Mouse (Mus musculus): ENCODE measurements around the gene Rpusd4. TPM values are rescaled to one million over a fixed set of nuclear protein-coding genes. Genes with fewer than 3 reads are reported as not detected.

Rpusd4 gene
- total RNA-seq (2021) = 10 to 100 TPM; 17.8 to 18.7 TPM
- long read RNA-seq, experiment 1, transcript Rpusd4-201 (7 exons, 1,821 nt) = major isoform, 8 of 9 reads
- long read RNA-seq, experiment 1, partial matches to known transcripts = 1 of 9 reads
- long read RNA-seq, experiment 1, other reads (novel, unspliced or antisense) = 0 of 9 reads
- long read RNA-seq, experiment 2, transcript Rpusd4-201 (7 exons, 1,821 nt) = major isoform, 20 of 25 reads
- long read RNA-seq, experiment 2, partial matches to known transcripts = 0 of 25 reads
- long read RNA-seq, experiment 2, other reads (novel, unspliced or antisense) = 5 of 25 reads

- DNase-seq (ENCODE audit: low spot score in 2 of 2) = peak; percentile 77 to 79
Observed at GRCm38 (mm10) chr9:35267146-35267975, at the start of gene Rpusd4, which contains the start of gene Fam118b. Gene Rpusd4, plus strand, starts transcription at chr9:35267865. Gene Fam118b, minus strand, starts transcription at chr9:35267805.

GRCm38 (mm10) chr9:35217963-35218362 is 49.7 kb upstream of the Rpusd4 start:
- DNase-seq (ENCODE audit: low spot score in 2 of 2) = no peak

- DNase-seq (ENCODE audit: low spot score in 2 of 2) = no peak
Observed at GRCm38 (mm10) chr9:35223466-35223865, 44.2 kb upstream of the Rpusd4 start.

GRCm38 (mm10) chr9:35228671-35229070 is 39.0 kb upstream of the Rpusd4 start:
- DNase-seq (ENCODE audit: low spot score in 2 of 2) = no peak

GRCm38 (mm10) chr9:35235996-35236395 is 31.7 kb upstream of the Rpusd4 start:
- no peak for DNase-seq (ENCODE audit: low spot score in 2 of 2)

GRCm38 (mm10) chr9:35238371-35238770 is 29.3 kb upstream of the Rpusd4 start:
- DNase-seq (ENCODE audit: low spot score in 2 of 2) = no peak

GRCm38 (mm10) chr9:35238915-35239571 is 28.6 kb upstream of the Rpusd4 start:
- no peak for DNase-seq (ENCODE audit: low spot score in 2 of 2)

- no peak for DNase-seq (ENCODE audit: low spot score in 2 of 2)
Observed at GRCm38 (mm10) chr9:35239734-35240133, 27.9 kb upstream of the Rpusd4 start.

- DNase-seq (ENCODE audit: low spot score in 2 of 2) = no peak
Observed at GRCm38 (mm10) chr9:35247405-35247804, 20.3 kb upstream of the Rpusd4 start.

GRCm38 (mm10) chr9:35249476-35249875 is 18.2 kb upstream of the Rpusd4 start:
- no peak for DNase-seq (ENCODE audit: low spot score in 2 of 2)

- no peak for DNase-seq (ENCODE audit: low spot score in 2 of 2)
Observed at GRCm38 (mm10) chr9:35257365-35257764, 10.3 kb upstream of the Rpusd4 start.

GRCm38 (mm10) chr9:35262418-35262817 is 5.2 kb upstream of the Rpusd4 start:
- no peak for DNase-seq (ENCODE audit: low spot score in 2 of 2)

GRCm38 (mm10) chr9:35263431-35263830 is 4.2 kb upstream of the Rpusd4 start:
- DNase-seq (ENCODE audit: low spot score in 2 of 2) = no peak

GRCm38 (mm10) chr9:35264509-35264908 is 3.2 kb upstream of the Rpusd4 start:
- no peak for DNase-seq (ENCODE audit: low spot score in 2 of 2)

- DNase-seq (ENCODE audit: low spot score in 2 of 2) = no peak
Observed at GRCm38 (mm10) chr9:35267976-35268715, 481 bp downstream of the Rpusd4 start.

- DNase-seq (ENCODE audit: low spot score in 2 of 2) = no peak
Observed at GRCm38 (mm10) chr9:35277855-35278365, 10.2 kb downstream of the Rpusd4 start.

- no peak for DNase-seq (ENCODE audit: low spot score in 2 of 2)
Observed at GRCm38 (mm10) chr9:35278451-35278850, 10.8 kb downstream of the Rpusd4 start.

GRCm38 (mm10) chr9:35282006-35282850 is 14.6 kb downstream of the Rpusd4 start:
- DNase-seq (ENCODE audit: low spot score in 2 of 2) = peak in 1 of 2 experiments; percentile 21

- DNase-seq (ENCODE audit: low spot score in 2 of 2) = no peak
Observed at GRCm38 (mm10) chr9:35282851-35283200, 15.2 kb downstream of the Rpusd4 start.
